ENCODE assay signal across 19 mouse cellular contexts in genomic region chr5:129919320-129919719, GRCm38 (mm10).
"Had no signal": no experiment of that assay in that cellular context is flagged by ENCODE, and none has a peak within 500 bp of the region (broad histone marks: within the 10 kb centered on the region; RNA-seq: fewer than 3 reads in every experiment).

No protein-coding gene starts in this region.

- H3K4me1 ChIP-seq: lung, embryonic 15.5 days; midbrain, embryonic 10.5 days; neural tube, embryonic 12.5 days; neural tube, embryonic 15.5 days; stomach, embryonic 15.5 days had no signal

- H3K4me3 ChIP-seq: liver, embryonic 15.5 days; lung, embryonic 15.5 days; megakaryocyte, embryonic 14.5 days; midbrain, embryonic 10.5 days; neural tube, embryonic 12.5 days; neural tube, embryonic 15.5 days; stomach, embryonic 15.5 days had no signal

- DNase-seq: kidney, adult 9 months; kidney, postnatal 14 days; kidney, postnatal 4 days; layer of hippocampus, adult 9-11 months; lung, adult 18-20 months; lung, postnatal 10 days; lung, postnatal 36 days; midbrain, embryonic 14.5 days; right cerebral cortex, adult 18-20 months; right cerebral cortex, postnatal 14 days; spleen, adult 18-20 months; thymus, postnatal 25 days had no signal

- H3K9me3 ChIP-seq: liver, embryonic 15.5 days; lung, embryonic 15.5 days; megakaryocyte, embryonic 14.5 days; midbrain, embryonic 10.5 days; neural tube, embryonic 12.5 days; neural tube, embryonic 15.5 days; stomach, embryonic 15.5 days had no signal

- H3K9ac ChIP-seq: liver, embryonic 15.5 days; lung, embryonic 15.5 days; neural tube, embryonic 12.5 days; neural tube, embryonic 15.5 days; stomach, embryonic 15.5 days had no signal

- H3K27ac ChIP-seq: liver, embryonic 15.5 days; lung, embryonic 15.5 days; midbrain, embryonic 10.5 days; neural tube, embryonic 12.5 days; neural tube, embryonic 15.5 days; stomach, embryonic 15.5 days had no signal

- H3K36me3 ChIP-seq: liver, embryonic 15.5 days; lung, embryonic 15.5 days; midbrain, embryonic 10.5 days; neural tube, embryonic 12.5 days; neural tube, embryonic 15.5 days; stomach, embryonic 15.5 days had no signal

- H3K27me3 ChIP-seq: liver, embryonic 15.5 days; lung, embryonic 15.5 days; megakaryocyte, embryonic 14.5 days; neural tube, embryonic 12.5 days; neural tube, embryonic 15.5 days; stomach, embryonic 15.5 days had no signal
